Mouse (Mus musculus) left cerebral cortex, postnatal 4 days (tissue): ENCODE measurements at regions not wholly inside any gene's neighbourhood (a gene's known extent, or its start where the extent isn't known, plus 50 kb on each side); places are given as distances from the start of the nearest gene placed in this dataset.
"Not testable (repeated sequence)": the region's sequence is repeated elsewhere in the genome, so short reads cannot be mapped to it uniquely, and the experiment has no call there.

Experiments used
- DNase-seq: peaks from one replicate; pipeline ENCODE4 v3.0.0-alpha.2; 2022
- intact Hi-C: fragments of 180-260 bp; cut with DNase I; formaldehyde crosslinking; loops from one replicate; pipeline ENCODE4 v1.15.1; 2025

DNA sequence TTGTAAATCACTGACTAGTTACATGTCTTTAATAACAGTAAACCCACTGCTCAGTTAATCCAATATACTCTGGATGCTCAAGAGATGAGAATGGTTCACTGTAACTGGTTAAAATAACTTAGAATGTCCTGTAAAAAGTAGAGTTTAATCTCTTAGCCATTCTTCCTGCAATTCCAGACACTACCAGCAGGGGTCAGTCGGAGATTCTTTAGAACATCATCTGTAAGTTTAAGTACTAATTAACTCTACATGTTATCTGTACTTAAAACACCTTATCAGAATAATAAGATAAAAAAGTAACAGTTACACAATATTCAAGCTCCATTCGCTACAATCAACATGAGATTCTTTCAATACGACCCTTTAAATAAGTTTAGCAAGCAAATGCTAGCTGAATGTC, 58.7 kb upstream of the Olig3 start:
- DNase-seq, result no peak
- intact Hi-C loops, result no loop called here

DNA sequence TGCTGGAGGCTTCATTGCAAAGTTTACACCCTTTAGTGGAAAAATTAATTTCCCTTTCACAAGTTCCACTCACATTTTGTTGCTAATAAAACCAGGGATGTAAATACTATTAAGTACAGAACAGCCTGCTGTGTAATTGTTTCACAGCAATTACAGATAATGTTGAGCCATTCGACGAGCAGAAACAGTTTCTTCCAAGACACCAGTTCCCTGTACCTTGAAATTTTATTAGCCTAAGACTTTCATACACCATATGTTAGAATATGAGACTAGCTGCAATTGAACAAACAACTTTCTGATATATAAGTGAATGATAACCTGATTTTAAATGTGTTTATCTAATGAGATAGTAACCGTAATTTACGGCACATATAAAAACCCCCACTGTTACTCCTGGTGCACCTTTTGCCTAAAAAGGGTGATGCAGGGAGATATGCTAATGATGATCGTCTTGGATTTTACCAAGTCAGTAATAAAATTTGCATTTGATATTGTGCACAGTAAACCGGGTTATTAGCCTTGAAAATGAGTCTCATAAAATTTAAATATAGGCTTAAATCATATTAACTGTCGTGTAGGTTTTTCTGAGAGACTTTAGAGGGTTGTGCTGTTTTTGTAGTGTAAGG, 60.8 kb upstream of the Olig3 start:
- no peak for DNase-seq
- intact Hi-C loops, result no loop called here

DNA sequence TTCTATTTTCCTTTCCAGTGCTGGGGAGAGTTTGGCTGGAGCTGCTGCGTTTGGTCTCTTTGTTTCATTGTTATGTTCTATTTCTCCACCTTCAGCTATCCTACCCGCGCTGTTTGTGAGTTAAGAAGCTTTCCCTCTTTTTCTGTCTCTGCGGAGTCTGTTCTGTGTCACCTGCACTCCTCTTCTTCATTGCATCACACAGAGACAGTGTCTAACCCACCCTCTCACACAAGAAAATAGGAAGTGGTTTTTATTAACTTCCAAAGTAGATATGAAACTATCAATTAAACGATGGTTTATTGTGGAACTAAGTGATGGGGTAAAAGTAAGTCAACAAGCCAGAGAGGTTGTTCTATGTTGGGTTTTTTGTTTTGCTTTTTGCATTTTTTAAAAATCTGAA, 64.9 kb upstream of the Olig3 start:
- DNase-seq, result no peak
- intact Hi-C loops, result no loop called here

DNA sequence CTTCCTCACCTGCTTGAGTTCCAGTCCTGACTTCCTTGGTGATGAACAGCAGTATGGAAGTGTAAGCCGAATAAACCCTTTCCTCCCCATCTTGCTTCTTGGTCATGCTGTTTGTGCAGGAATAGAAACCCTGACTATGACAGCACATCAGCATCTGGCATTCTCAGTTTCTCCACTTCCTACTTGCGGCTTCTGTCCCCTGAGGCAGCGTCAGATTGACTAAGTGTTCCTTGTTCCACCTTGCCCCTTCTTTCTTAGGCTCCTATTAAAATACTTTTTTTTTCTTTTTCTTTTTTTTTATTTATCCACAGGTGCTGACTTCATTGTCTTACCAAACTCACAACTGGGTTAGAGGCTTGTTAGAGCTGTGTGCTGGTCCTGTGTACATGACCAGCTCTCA, 65.3 kb upstream of the Olig3 start:
- DNase-seq, intact Hi-C loops: not testable (repeated sequence)

DNA sequence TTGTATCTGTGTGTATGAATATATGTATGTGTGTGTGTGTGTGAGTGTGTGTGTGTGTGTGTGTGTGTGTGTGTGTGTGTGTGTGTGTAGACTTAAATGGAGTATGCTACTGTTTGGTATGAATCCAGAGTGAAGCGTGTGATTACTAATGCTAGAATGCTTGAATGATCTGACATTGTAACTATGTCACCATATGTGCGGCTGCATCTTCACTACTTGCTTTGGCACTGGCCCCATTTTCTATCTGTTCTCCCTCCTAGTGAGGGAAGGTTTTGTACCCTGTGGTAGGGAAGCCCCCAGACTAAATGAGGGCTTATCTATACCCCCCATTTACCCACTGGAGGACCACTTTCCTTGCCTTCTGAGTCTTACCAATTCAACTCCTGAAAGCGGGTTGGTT, 74.2 kb upstream of the Olig3 start:
- intact Hi-C loops, result no loop called here
- peak; percentile 6 for DNase-seq

DNA sequence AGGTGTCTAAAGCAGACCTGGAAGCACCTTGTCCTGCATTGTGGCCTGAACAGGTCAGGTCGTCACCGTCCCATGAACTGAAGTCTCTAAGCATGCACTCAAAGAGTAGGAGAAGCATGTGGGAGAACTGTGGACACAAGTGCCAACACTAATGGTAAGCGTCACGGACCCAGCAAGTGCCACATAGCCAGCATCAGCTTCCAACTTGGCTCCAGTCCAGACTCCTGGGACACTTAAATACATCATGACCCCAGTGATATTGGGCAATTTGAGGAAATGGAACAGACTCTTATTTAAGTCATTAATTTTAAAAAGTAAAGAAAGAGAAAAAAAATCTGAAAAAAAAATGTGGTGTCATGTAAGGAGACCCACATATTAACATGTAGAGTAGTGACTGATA, 75.3 kb upstream of the Olig3 start:
- intact Hi-C loops, result no loop called here
- DNase-seq, result peak; percentile 28

DNA sequence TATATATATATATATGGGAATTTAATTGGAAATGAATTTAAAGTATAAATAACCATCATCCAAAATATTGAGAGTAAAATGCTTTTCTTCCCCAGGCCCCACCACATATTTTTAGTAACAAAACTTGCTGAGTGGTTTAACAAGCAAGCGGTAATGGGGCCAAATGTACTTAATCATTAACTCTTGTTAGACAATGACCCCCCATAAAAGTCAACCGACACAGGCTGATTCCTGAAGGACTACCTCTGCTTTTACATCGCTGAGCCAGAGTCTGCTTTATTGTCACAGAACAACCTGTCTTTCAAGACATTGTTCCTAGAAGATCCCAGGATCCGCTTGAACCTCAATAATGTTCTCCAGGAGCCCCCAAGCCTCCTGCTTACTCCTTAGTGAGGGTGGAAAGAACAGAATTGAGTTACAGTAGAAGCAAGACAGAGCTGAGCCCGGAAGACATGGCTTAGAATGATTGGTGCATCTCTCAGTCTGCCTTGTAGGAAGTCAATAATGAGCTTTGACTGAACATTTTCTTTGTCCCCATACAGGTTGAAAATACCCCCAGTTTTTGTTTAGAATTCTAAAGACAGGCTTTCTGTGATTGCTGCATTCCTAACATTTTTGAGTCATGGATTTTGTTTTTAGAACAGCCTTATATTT, 78.0 kb upstream of the Olig3 start:
- intact Hi-C loops, result no loop called here
- DNase-seq, result no peak

DNA sequence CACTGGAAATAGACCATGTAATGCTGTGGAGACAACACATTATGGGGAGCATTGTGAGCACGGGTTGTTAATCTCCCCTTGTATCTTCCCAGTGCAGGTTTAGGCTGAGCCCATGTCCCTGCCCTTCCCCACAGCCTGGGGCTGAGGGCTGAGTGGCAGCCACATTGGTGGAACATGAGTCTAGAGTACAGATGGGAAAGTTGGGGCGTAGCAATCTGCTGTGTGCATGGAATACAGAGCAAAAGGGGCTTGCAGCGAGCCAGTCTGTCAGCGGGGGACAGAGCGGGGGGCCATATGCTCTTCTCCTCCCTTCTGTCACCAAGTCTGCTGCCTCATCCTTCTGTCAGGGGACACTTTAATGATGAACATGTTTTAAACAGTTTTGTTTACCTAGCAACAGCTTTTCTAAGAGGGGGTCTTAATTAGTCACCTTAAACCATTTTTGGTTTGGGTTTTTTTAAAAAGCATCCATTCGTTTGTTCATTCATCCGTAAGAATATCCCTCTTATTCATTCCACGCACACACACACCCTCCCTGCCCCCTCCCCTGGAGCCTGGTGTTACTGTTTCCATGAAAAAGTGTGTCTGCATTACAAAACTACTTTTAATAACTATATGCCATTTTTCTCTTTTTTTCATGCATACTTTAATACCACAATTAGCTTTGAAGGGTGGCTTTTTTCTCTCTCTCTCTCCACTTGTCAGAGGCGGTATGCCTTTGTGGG, 79.1 kb upstream of the Olig3 start:
- DNase-seq, result peak; percentile 80
- intact Hi-C loops, result no loop called here

DNA sequence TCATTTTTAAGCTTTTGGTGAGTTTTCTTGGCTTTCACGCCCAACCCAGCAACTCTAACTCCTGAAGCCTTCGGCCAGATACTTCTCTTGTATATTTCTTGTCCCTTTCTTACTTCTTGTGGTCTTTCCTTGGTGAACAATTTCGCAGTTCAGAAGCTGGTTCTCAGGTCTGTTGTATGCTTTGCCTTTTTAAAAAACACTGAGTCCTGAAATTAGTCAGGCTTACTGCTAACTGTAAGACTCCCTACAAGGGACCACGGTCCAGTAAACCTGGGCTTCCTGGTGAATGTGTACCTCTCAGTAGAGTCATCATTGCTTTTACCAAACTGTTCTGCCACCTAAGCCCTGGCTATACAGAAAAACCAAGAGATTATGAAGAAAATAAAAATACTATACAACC, 81.3 kb upstream of the Olig3 start:
- intact Hi-C loops, result no loop called here
- no peak for DNase-seq

DNA sequence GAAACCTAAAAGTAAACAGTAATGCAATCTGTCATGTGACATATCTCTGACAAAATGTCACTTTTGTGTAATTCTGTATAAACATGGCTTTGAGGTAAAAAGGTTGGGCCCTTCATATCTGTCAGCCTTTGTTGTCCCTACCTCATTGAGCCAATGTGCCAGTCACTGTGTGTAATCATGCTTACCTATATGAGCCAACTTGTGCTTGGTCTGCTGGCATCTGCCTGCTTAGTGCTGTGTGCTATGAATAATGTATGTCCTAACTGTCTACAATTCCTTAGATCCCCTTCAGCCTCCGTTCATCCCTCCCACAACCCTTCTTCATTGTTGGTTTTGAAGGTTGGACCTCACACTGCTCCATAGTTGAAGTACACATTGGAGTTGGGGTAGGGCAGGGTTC, 86.9 kb upstream of the Olig3 start:
- intact Hi-C loops, result no loop called here
- no peak for DNase-seq

DNA sequence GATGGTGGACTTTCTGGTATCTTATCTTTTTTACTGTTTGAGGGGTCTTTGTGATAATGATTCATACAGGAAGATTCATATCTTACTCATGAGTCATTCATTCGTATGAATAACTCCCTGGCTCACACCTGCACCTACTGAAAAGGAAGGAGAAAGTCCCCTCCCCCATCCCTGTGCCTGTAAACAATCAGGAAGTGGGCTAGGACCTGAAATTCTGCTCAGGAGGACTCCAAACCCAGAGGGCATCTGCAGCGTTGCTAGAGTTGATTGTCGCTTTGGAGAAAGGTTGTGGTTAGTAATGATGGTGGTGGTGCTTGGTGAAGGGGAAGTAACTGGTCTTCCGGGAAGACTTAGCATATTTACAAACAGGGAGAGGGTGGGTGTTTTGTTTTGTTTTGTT, 88.3 kb upstream of the Olig3 start:
- DNase-seq, result no peak
- intact Hi-C loops, result no loop called here

DNA sequence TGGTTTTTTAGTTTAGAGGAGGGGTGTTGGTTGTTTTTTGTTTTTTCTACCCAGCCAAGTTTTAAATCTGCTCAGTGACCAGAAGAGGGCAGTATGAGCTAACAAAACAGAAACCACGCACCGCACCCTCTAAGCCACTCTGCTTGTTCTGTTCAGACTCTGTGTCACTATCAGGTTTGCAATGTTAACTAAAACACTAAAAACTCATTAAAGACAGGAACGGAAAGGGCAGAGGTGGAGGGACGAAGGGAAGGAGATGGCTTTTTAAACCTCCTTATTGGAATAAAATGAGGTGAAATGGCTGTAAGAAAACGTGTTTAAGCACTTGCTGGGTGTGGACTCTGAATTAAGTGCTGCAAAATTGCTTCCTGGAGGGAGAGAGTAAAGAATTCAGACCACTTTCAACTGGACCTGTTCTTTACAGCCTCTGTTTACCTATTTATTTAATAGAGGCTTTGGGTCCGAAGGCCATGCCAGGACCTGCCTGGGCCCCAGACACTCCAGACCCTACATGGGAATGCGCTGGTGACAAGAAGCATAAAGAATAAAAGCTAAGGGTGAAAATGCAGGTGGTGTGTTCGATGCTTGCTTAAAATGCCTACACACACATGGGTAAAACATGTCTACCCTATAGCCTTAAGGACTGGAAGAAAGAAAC, 116.1 kb upstream of the Olig3 start:
- intact Hi-C loops, result loop anchor here (2.0 to 5.0 kb wide), 2 partner anchors 279 to 452 kb away; no protein-coding TSS in a partner anchor
- DNase-seq, result peak; percentile 39

DNA sequence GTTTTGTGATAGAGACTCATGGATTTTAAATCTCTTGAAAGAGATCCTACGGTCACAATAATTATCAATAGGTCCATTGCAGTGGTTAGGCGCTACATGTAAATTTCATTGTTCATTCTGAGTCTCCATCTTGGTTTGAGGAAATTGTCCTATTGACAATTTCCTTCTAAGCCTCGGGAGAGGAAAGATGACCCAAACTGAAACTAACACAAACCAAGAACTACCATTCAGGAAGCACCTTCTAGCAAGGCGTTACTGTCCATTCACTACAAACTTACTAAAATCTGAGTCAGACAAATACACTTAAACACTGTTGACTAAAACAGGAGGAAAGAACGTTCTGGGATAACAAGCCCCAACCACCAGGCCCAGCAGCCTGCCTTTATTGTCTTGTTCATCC, 140.1 kb upstream of the Olig3 start:
- intact Hi-C loops, result no loop called here
- DNase-seq, result no peak

DNA sequence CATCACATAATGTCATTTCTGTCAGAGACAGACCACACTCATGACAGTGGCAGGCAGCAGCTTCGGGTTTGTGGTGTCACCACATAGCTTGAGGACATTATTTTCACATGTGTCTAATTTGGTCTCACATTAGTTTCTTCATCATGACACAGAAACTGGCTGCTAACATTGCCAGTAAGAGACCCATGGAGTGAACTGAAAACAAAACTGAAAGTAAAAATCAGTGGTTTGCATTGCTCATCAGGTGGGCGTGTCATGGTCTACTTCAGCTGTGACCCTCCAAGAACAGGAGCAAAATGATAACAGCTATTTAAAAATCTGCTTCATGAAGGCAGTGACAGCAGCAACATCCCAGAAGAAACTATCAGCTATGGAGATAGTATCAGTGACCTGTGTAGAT, 146.6 kb upstream of the Olig3 start:
- intact Hi-C loops, result no loop called here
- no peak for DNase-seq

DNA sequence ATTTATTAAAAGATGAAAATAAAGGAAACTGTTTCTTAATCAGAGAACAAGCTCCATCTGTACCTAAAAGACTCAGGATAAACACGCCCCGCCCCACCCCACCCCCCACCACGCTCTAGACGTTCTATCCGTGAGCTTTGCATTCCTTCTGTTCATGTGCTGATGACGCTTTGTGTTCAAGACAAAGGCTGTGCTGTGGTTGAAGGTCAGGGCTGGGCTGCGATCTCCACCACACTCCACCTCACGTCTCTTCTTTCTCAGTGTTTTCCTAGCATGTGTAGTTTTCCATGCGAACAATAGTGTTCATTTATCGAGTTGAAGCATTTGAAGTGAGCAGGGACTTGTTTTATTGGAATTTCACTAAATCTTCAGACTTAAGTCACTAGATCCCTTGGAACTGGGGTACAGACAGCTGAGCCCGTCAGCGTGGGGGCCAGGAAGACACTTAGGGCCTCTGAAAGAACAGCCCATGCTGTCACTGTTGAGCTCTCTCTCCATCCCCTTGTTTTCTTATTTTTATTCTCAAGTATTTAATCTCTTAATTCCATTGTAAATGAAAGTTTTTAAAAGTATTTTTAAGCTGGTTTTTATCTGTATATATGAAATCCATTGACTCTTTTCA, 148.1 kb upstream of the Olig3 start:
- intact Hi-C loops, result no loop called here
- no peak for DNase-seq

DNA sequence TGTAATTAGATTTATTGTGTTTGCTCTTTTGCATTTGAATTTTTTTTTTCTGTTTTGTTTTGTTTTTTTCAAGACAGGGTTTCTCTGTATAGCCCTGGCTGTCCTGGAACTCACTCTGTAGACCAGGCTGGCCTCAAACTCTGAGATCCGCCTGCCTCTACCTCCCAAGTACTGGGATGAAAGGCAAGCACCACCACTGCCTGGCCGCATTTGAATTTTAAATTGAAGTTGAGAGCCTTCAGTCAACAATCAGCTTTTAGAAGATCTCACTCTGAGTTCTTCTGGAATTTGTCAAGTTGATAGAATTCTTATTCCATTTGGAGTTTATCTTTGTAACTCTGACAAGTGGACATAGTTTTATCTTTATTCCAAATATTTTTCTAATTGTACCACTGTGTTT, 148.8 kb upstream of the Olig3 start:
- intact Hi-C loops, result no loop called here
- DNase-seq, result no peak

DNA sequence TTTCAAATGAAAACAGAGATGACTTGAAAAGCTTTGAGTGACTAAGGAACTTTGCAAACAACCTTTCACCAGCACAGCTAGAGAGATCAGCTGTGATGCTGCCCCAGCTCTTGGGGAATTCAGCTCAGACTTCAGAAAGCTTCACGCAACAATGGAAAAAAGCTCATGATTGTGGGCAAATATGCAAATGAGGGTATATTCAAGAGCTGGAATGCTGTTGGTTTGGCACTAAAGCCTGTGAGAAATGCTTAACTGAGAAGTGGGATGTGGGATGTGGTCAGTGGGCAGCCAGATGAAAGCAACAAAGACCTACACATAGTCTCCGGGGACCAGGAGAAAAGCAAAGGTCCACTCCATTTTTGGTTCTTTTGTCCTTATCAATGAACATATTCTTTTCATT, 156.0 kb upstream of the Olig3 start:
- intact Hi-C loops, result no loop called here
- no peak for DNase-seq

DNA sequence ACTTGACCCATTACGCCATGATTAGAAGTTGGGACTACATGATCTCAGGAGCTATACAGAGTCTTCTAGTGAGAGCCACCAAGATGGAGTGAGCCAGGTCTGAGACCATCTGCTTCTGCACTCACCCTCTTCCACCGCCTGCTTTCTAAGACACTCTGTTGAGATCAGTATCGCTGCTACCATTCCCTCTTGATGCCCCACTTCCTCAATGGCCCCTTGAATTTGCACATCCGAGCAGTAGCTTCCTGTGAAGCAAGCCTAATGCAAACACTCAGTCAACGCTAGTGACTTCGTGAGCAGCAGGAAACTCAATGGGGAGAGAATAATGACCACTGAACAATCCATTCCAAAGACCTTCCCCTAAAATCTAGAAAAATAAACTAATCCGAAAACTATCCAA, 160.7 kb upstream of the Olig3 start:
- no peak for DNase-seq
- intact Hi-C loops, result no loop called here

DNA sequence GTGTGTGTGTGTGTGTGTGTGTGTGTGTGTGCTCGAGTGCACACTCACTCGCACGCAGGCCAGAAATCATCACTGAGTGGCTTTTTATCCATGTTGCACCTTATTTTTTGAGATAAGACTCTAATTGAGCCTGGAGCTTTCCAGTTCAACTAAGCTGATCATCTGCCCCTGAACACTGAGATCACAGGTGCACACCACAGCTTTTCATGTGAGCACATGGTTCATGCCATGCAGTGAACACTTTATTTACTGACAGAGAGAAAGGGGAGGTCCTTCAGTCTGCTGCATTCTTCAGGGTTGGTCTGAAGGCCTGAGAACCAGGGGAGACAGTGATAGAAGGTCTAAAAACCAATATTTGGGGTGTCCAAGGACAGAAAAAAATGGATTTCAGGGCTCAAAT, 161.7 kb upstream of the Olig3 start:
- intact Hi-C loops, result no loop called here
- no peak for DNase-seq

DNA sequence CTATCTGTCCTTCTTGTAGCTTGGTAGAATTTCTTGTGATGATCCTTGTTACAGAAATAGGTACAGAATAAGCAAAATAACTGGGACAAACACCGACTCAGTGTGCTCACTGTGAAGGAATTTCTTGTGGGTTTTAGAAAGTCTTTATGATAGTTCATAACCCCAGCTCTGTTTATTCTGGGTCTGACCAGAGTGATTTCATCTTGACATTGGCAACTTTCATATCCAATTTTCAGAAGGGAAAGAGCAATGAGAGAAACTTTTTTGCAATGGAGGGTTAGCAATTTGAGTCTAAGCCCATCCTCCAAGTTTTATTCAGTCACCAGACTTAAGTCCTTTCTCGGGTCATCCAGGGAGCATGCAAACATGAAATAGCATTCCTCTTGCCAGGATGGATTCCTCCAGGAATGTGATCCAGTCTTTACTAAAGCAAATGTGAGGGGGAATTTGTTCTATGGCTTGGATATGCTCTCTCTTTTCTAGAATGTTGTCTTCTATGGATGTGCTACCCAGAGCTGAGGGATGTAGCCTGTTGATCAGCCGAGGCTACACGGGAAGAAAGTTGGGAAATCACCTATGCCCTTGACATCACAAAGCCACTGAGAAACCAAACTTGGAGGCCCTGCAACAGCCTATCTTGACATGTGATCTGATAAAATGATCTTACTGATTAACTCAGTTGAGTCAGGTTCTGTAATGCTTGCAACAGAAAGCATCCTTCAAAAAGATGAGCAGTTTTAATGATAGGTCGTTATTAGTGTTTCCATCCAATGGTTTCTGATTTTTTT, 163.2 kb upstream of the Olig3 start:
- no peak for DNase-seq
- intact Hi-C loops, result no loop called here

DNA sequence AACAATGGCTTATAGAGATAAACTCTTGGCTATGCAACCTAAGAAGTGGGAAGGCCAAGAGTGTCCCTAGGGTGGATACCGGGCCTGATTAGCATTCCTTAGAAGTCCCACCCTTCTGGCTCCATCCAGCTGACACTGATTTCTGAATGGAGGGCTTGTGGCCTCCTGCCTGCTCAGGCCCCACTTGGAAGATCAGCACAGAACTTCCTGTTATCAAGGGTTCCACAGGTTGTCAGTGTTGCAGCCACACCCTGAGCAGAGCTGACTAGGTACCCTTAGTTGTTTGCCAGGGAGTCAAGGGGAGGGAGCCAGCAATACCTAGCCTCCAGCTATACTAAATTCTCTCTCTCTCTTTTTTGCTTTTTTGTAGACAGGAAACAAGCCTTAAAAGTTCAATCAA, 164.1 kb upstream of the Olig3 start:
- DNase-seq, result peak; percentile 7
- intact Hi-C loops, result no loop called here
